Mouse (Mus musculus): ENCODE measurements around the gene Preb. TPM values are rescaled to one million over a fixed set of nuclear protein-coding genes. Genes with fewer than 3 reads are reported as not detected.

The Preb gene
- polyA plus RNA-seq, 1 experiment from 2014 or later, result 91.0 TPM

- no peaks in the 10 kb centered on the region for H3K4me1 ChIP-seq (ENCODE audit: control insufficient read depth, insufficient read depth, low read length)
- no peak overlapping the region for H3K27ac ChIP-seq (ENCODE audit: low read depth, low read length)
- no peak for ATAC-seq (ENCODE audit: low FRiP score)
- H3K9ac ChIP-seq (ENCODE audit: low read length), result no peak overlapping the region
- no peak overlapping the region for H3K4me2 ChIP-seq
- H3K27me3 ChIP-seq (ENCODE audit: control insufficient read depth, insufficient read depth, low read length), result no peaks in the 10 kb centered on the region
- DNase-seq (ENCODE audit: low spot score, missing footprints), result no peak
- no peak overlapping the region for H3K4me3 ChIP-seq (ENCODE audit: low read depth, low read length)
- WGBS, result 86% methylated on average over 4 of the region's 4 CpGs
- H3K36me3 ChIP-seq (ENCODE audit: control insufficient read depth, insufficient read depth, low read length), result no peaks in the 10 kb centered on the region
- no peaks in the 10 kb centered on the region for H3K9me3 ChIP-seq (ENCODE audit: control insufficient read depth, low read length)
Measured at GRCm38 (mm10) chr5:30931378-30931777, 28.8 kb downstream of the Preb start.

- WGBS, result 90% methylated on average over 6 of the region's 6 CpGs
Measured at GRCm38 (mm10) chr5:30930846-30931245, 29.3 kb downstream of the Preb start.

DNA sequence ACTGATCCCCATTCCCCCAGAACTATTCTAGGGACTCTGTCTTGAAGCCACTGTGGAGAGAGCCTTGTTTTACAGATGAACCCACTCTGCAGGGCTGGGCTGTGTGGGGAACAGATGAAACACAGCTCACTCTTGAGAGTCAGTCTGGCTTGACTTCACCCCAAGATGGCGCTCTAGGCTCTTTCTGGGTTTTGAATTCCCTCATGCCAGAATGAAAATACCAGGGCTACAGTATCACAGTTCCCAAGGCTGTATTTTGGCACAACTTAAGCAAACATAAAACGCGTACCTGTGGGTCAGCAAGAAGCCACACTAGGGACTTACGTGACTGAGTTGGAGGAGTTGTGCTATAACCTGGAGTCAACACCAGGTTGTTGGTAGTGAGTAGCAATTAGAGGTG lies 30.0 kb downstream of the Preb start:
- Histone ChIP-seq H3K4me2 (no peak overlapping the region), H3K4me3 (ENCODE audit: low read depth, low read length) (no peak overlapping the region), H3K36me3 (ENCODE audit: control insufficient read depth, insufficient read depth, low read length) (no peaks in the 10 kb centered on the region), H3K27me3 (ENCODE audit: control insufficient read depth, insufficient read depth, low read length) (no peaks in the 10 kb centered on the region), H3K9me3 (ENCODE audit: control insufficient read depth, low read length) (no peaks in the 10 kb centered on the region), H3K9ac (ENCODE audit: low read length) (no peak overlapping the region), H3K4me1 (ENCODE audit: control insufficient read depth, insufficient read depth, low read length) (no peaks in the 10 kb centered on the region), H3K27ac (ENCODE audit: low read depth, low read length) (no peak overlapping the region)
- WGBS, result 47% methylated on average over 4 of the region's 4 CpGs
- DNase-seq (ENCODE audit: low spot score, missing footprints) (peak; percentile 94), ATAC-seq (ENCODE audit: low FRiP score) (no peak)

More at GRCm38 (mm10) chr5:30930846-30931245, 29.3 kb downstream of the Preb start:
- ATAC-seq (ENCODE audit: low FRiP score), result no peak
- Histone ChIP-seq H3K9me3 (ENCODE audit: control insufficient read depth, low read length) (no peaks in the 10 kb centered on the region), H3K9ac (ENCODE audit: low read length) (no peak overlapping the region), H3K27me3 (ENCODE audit: control insufficient read depth, insufficient read depth, low read length) (no peaks in the 10 kb centered on the region), H3K4me1 (ENCODE audit: control insufficient read depth, insufficient read depth, low read length) (no peaks in the 10 kb centered on the region), H3K27ac (ENCODE audit: low read depth, low read length) (no peak overlapping the region), H3K4me2 (no peak overlapping the region), H3K36me3 (ENCODE audit: control insufficient read depth, insufficient read depth, low read length) (no peaks in the 10 kb centered on the region), H3K4me3 (ENCODE audit: low read depth, low read length) (no peak overlapping the region)
- no peak for DNase-seq (ENCODE audit: low spot score, missing footprints)

DNA sequence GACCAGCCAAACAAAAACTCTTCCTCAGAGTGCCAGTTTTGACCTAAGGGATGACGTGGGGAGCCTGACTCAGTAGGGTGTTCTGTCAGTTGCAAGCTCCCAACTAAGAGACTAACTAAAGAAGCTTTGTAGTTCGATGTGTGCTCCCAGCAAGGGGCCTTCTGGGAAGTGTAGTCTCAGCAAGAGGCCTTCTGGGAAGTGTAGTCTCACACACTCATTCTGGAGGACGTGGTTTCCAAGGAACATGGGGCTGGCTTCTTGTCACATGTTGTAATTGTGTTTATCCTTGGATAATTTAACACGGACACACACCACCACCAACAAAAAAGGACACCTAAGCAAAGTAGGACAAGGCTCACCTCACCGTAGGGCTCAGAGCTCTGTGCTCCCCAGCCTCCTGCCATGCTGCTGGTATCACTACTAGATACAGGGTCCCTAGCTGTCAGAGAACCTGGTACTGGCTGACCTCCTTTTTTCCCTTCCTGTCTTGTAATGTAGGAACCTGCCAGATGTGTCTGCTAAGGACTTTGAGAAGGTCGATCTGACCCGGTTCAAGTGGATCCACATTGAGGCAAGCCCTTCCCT lies 32.1 kb downstream of the Preb start:
- H3K27me3 ChIP-seq (ENCODE audit: control insufficient read depth, insufficient read depth, low read length), result no peaks in the 10 kb centered on the region
- H3K4me2 ChIP-seq, result no peak overlapping the region
- H3K9ac ChIP-seq (ENCODE audit: low read length), result no peak overlapping the region
- H3K4me3 ChIP-seq (ENCODE audit: low read depth, low read length), result no peak overlapping the region
- H3K9me3 ChIP-seq (ENCODE audit: control insufficient read depth, low read length), result no peaks in the 10 kb centered on the region
- no peaks in the 10 kb centered on the region for H3K36me3 ChIP-seq (ENCODE audit: control insufficient read depth, insufficient read depth, low read length)
- ATAC-seq (ENCODE audit: low FRiP score) (peak; percentile 42; the same call in 1 of the 2 replicates), DNase-seq (ENCODE audit: low spot score, missing footprints) (no peak)
- WGBS, result 41% methylated on average over 7 of the region's 7 CpGs
- H3K27ac ChIP-seq (ENCODE audit: low read depth, low read length), result no peak overlapping the region
- no peaks in the 10 kb centered on the region for H3K4me1 ChIP-seq (ENCODE audit: control insufficient read depth, insufficient read depth, low read length)

DNA sequence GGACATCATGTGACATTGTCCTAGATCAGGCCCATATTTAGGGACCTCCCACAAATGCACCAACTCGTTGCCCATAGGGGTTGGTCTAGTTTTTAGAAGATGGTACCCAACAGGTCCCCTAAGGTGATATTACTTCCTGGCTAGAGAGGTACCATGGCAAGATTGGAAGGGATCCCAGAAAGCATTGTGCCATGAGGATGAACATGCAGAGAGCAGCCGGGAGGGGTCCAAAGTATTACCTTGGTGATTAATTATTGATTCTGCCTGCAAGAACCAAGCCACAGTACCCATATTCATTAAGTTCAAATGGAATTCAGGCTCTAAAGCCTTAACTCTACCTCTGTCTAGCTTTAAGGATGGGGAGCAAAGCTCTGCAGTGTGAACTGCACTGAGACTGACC lies 34.1 kb downstream of the Preb start:
- no peaks in the 10 kb centered on the region for H3K27me3 ChIP-seq (ENCODE audit: control insufficient read depth, insufficient read depth, low read length)
- peaks cover 10% of the 10 kb centered on the region for H3K4me1 ChIP-seq (ENCODE audit: control insufficient read depth, insufficient read depth, low read length)
- no peak for ATAC-seq (ENCODE audit: low FRiP score)
- no peaks in the 10 kb centered on the region for H3K36me3 ChIP-seq (ENCODE audit: control insufficient read depth, insufficient read depth, low read length)
- no peaks in the 10 kb centered on the region for H3K9me3 ChIP-seq (ENCODE audit: control insufficient read depth, low read length)
- H3K27ac ChIP-seq (ENCODE audit: low read depth, low read length), result no peak overlapping the region
- no peak overlapping the region for H3K9ac ChIP-seq (ENCODE audit: low read length)
- no peak for DNase-seq (ENCODE audit: low spot score, missing footprints)
- WGBS, result 79% methylated on average over 2 of the region's 2 CpGs
- H3K4me2 ChIP-seq, result no peak overlapping the region
- H3K4me3 ChIP-seq (ENCODE audit: low read depth, low read length), result no peak overlapping the region

- no peaks in the 10 kb centered on the region; the same call in 1 of the 2 replicates for H3K27me3 ChIP-seq (ENCODE audit: control insufficient read depth, insufficient read depth, low read length)
- no peak overlapping the region for H3K4me3 ChIP-seq (ENCODE audit: low read depth, low read length)
- no peak for ATAC-seq (ENCODE audit: low FRiP score)
- H3K4me2 ChIP-seq, result no peak overlapping the region
- peaks cover 10% of the 10 kb centered on the region for H3K4me1 ChIP-seq (ENCODE audit: control insufficient read depth, insufficient read depth, low read length)
- 92% methylated on average over 5 of the region's 5 CpGs for WGBS
- no peaks in the 10 kb centered on the region for H3K36me3 ChIP-seq (ENCODE audit: control insufficient read depth, insufficient read depth, low read length)
- no peak overlapping the region for H3K27ac ChIP-seq (ENCODE audit: low read depth, low read length)
- H3K9ac ChIP-seq (ENCODE audit: low read length), result no peak overlapping the region
- DNase-seq (ENCODE audit: low spot score, missing footprints), result no peak
- H3K9me3 ChIP-seq (ENCODE audit: control insufficient read depth, low read length), result no peaks in the 10 kb centered on the region
Measured at GRCm38 (mm10) chr5:30925217-30925616, 34.9 kb downstream of the Preb start.

- 82% methylated on average over 8 of the region's 8 CpGs for WGBS
- peaks cover 10% of the 10 kb centered on the region for H3K4me1 ChIP-seq (ENCODE audit: control insufficient read depth, insufficient read depth, low read length)
- H3K27ac ChIP-seq (ENCODE audit: low read depth, low read length), result no peak overlapping the region
- H3K27me3 ChIP-seq (ENCODE audit: control insufficient read depth, insufficient read depth, low read length), result no peaks in the 10 kb centered on the region; the same call in 1 of the 2 replicates
- H3K4me3 ChIP-seq (ENCODE audit: low read depth, low read length), result no peak overlapping the region
- ATAC-seq (ENCODE audit: low FRiP score) (no peak), DNase-seq (ENCODE audit: low spot score, missing footprints) (no peak)
- no peaks in the 10 kb centered on the region for H3K9me3 ChIP-seq (ENCODE audit: control insufficient read depth, low read length)
- no peaks in the 10 kb centered on the region for H3K36me3 ChIP-seq (ENCODE audit: control insufficient read depth, insufficient read depth, low read length)
- no peak overlapping the region for H3K4me2 ChIP-seq
- H3K9ac ChIP-seq (ENCODE audit: low read length), result no peak overlapping the region
Measured at GRCm38 (mm10) chr5:30924614-30925013, 35.5 kb downstream of the Preb start.

GRCm38 (mm10) chr5:30923119-30923518 lies 37.0 kb downstream of the Preb start:
- Histone ChIP-seq H3K4me1 (ENCODE audit: control insufficient read depth, insufficient read depth, low read length) (peaks cover 10% of the 10 kb centered on the region), H3K9ac (ENCODE audit: low read length) (no peak overlapping the region), H3K4me2 (no peak overlapping the region), H3K36me3 (ENCODE audit: control insufficient read depth, insufficient read depth, low read length) (no peaks in the 10 kb centered on the region; the same call in 1 of the 2 replicates), H3K27me3 (ENCODE audit: control insufficient read depth, insufficient read depth, low read length) (no peaks in the 10 kb centered on the region; the same call in 1 of the 2 replicates), H3K9me3 (ENCODE audit: control insufficient read depth, low read length) (no peaks in the 10 kb centered on the region), H3K27ac (ENCODE audit: low read depth, low read length) (no peak overlapping the region), H3K4me3 (ENCODE audit: low read depth, low read length) (no peak overlapping the region)
- DNase-seq (ENCODE audit: low spot score, missing footprints) (no peak), ATAC-seq (ENCODE audit: low FRiP score) (no peak)
- 92% methylated on average over 6 of the region's 6 CpGs for whole genome bisulfite sequencing

DNA sequence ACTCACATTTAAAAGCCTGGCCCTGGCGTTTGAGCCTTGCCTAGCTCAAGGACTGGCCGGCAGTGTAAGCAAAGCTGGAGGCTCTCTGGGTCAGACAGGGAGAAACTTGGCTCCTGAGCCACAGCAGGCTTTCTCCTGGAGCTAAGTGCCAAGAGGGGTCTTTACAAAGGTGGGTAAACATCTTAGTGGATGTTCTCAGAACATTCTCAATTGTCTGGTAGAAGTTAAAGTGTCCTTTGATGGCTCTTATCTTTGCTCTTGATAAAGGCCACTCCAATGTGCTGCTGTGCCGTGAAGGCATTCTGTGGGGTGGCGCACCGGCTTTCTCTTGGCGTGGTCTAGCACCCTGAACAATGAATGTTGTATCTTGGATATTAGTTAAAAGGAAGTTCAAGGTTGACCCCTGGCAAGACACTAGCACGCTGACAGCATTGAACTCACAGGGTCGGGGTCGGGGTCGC lies 37.5 kb downstream of the Preb start:
- WGBS, result 73% methylated on average over 10 of the region's 10 CpGs
- ATAC-seq (ENCODE audit: low FRiP score) (no peak), DNase-seq (ENCODE audit: low spot score, missing footprints) (no peak)
- Histone ChIP-seq H3K36me3 (ENCODE audit: control insufficient read depth, insufficient read depth, low read length) (no peaks in the 10 kb centered on the region; the same call in 1 of the 2 replicates), H3K4me1 (ENCODE audit: control insufficient read depth, insufficient read depth, low read length) (peaks cover 10% of the 10 kb centered on the region), H3K27me3 (ENCODE audit: control insufficient read depth, insufficient read depth, low read length) (no peaks in the 10 kb centered on the region; the same call in 1 of the 2 replicates), H3K9me3 (ENCODE audit: control insufficient read depth, low read length) (no peaks in the 10 kb centered on the region), H3K27ac (ENCODE audit: low read depth, low read length) (no peak overlapping the region), H3K4me3 (ENCODE audit: low read depth, low read length) (no peak overlapping the region), H3K4me2 (peak overlapping the region; percentile 86; the same call in 1 of the 2 replicates), H3K9ac (ENCODE audit: low read length) (no peak overlapping the region)

Measured in midbrain, embryonic 11.5 days (tissue).